Mouse (Mus musculus) activated CD4-positive, CD25-positive, alpha-beta regulatory T cell (primary cell): ENCODE data around the gene Mgat4d. TPM values are rescaled to one million over a fixed set of nuclear protein-coding genes. Genes with fewer than 3 reads are reported as not detected.

Experiments
- polyA plus RNA-seq, 2 experiments: library from polyadenylated mRNA; unstranded; fragments of 100-300 nt; shearing (Covaris generic); gene quantifications; one replicate each; pipeline ENCODE4 v1.2.1; 2017

Mgat4d gene
- polyA plus RNA-seq = not detected

GRCm38 (mm10) chr8:83348263-83348662 lies at the start of gene Mgat4d:
Gene Mgat4d, plus strand, starts transcription at chr8:83348471.

GRCm38 (mm10) chr8:83331899-83332697 lies 16.2 kb upstream of the Mgat4d start, which contains the start of gene Elmod2:
Gene Elmod2, minus strand, starts transcription at chr8:83332486.

DNA sequence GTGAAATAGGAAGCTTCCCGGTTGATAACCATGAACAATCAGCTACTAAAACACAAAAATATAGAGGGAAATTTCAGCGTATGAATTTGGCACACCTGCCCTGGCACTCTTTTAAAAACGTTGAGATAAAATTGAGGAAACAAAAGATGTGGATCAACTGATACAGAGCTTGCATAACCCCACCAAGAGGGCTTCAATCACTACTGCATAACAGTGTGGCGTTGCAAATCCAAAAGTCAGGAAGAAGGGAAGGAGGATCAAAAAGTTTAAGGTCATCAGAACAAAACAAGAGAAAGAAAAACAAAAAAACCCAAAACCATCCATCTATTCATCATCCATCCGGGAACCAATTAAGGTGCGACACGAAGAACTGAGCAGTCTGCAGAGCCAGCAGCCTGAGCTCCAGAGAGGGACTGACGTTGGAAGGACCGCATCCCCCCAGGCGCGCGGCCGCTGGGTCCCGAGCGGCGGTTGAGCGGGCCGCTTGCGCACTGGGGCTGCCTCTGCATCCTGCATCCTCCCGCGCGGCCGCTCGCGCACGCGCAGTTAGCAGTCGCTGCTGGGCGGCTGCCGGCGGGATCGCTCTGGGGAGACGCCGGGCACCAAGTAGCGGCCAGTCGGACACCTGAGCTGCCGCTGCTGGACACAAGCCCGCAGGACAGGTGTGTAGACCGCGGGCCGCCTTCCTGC lies 41.2 kb downstream of the Mgat4d start, which contains the start of gene Clgn:
TSS of gene Clgn (plus strand) at position 552 of the 690 bp plus-strand sequence.

Other genes with a start within 250 kb of the Mgat4d start
- under 1 TPM in 1 of 2 experiments, not detected in 1; 0.20 TPM for gene Tbc1d9, start 183.1 kb upstream of the Mgat4d start, polyA plus RNA-seq
- gene Gm10645, start 182.3 kb upstream of the Mgat4d start, polyA plus RNA-seq = under 1 TPM; 0.49 to 0.57 TPM
- under 1 TPM in 1 of 2 experiments, not detected in 1; 0.14 TPM for gene Ucp1, start 58.1 kb upstream of the Mgat4d start, polyA plus RNA-seq
- 10 to 100 TPM in 1 of 2 experiments, 1 to 10 TPM in 1; 8.9 to 10.8 TPM for gene Elmod2, start 16.0 kb upstream of the Mgat4d start, polyA plus RNA-seq
- gene Clgn, start 41.4 kb downstream of the Mgat4d start, polyA plus RNA-seq = under 1 TPM; 0.12 to 0.82 TPM
- 10 to 100 TPM; 22.8 to 28.9 TPM for gene Scoc, start 109.9 kb downstream of the Mgat4d start, polyA plus RNA-seq
- gene Olfr370, start 187.3 kb downstream of the Mgat4d start, polyA plus RNA-seq = not detected
- 100 to 1,000 TPM; 291 to 304 TPM for gene Ndufb7, start 218.2 kb downstream of the Mgat4d start, polyA plus RNA-seq